ENCODE assay signal across 13 mouse cellular contexts in genomic region chr11:34344310-34344709, GRCm38 (mm10). TPM values are rescaled to one million over a fixed set of nuclear protein-coding genes. Genes with fewer than 3 reads are reported as not detected.
DNase-seq lines count a peak whose midpoint lies in the region; ATAC-seq and TF ChIP-seq lines count a peak whose summit lies in the region.
"Had no signal": no experiment of that assay in that cellular context is flagged by ENCODE, and none has a peak within 500 bp of the region (broad histone marks: within the 10 kb centered on the region; RNA-seq: fewer than 3 reads in every experiment).

No protein-coding gene starts in this region.

- H3K36me3 ChIP-seq in heart, embryonic 10.5 days, result no peaks in the 10 kb centered on the region
- H3K36me3 ChIP-seq in midbrain, embryonic 13.5 days, result no peaks in the 10 kb centered on the region
- no peaks in the 10 kb centered on the region for H3K36me3 ChIP-seq in midbrain, embryonic 11.5 days (ENCODE audit: control insufficient read depth, insufficient read depth, low read length)
- no peaks in the 10 kb centered on the region for H3K36me3 ChIP-seq in embryonic facial prominence, embryonic 14.5 days (ENCODE audit: control insufficient read depth, insufficient read depth, low read length)
- no peaks in the 10 kb centered on the region for H3K36me3 ChIP-seq in midbrain, postnatal 0 days (ENCODE audit: insufficient read depth, low read length)
- no peaks in the 10 kb centered on the region for H3K36me3 ChIP-seq in liver, postnatal 0 days (replicated peaks; ENCODE audit: insufficient read depth, low read length)
- H3K36me3 ChIP-seq: intestine, embryonic 15.5 days; liver, embryonic 15.5 days had no signal

- no peaks in the 10 kb centered on the region for H3K9me3 ChIP-seq in heart, embryonic 10.5 days
- H3K9me3 ChIP-seq in midbrain, embryonic 13.5 days, result no peaks in the 10 kb centered on the region
- no peaks in the 10 kb centered on the region for H3K9me3 ChIP-seq in midbrain, embryonic 11.5 days (ENCODE audit: control insufficient read depth, low read length)
- no peaks in the 10 kb centered on the region for H3K9me3 ChIP-seq in embryonic facial prominence, embryonic 14.5 days (ENCODE audit: control insufficient read depth, low read length)
- H3K9me3 ChIP-seq in midbrain, postnatal 0 days (ENCODE audit: low read length), result no peaks in the 10 kb centered on the region
- H3K9me3 ChIP-seq in liver, postnatal 0 days (ENCODE audit: low read length), result no peaks in the 10 kb centered on the region
- H3K9me3 ChIP-seq: intestine, embryonic 15.5 days; liver, embryonic 15.5 days had no signal

- WGBS in heart, embryonic 10.5 days, result 56% methylated on average over 5 of the region's 5 CpGs
- 56% methylated on average over 5 of the region's 5 CpGs for WGBS in midbrain, embryonic 13.5 days
- 75% methylated on average over 5 of the region's 5 CpGs for WGBS in midbrain, embryonic 11.5 days
- 24% methylated on average over 5 of the region's 5 CpGs for WGBS in embryonic facial prominence, embryonic 14.5 days
- WGBS in midbrain, postnatal 0 days, result 31% methylated on average over 5 of the region's 5 CpGs
- 77% methylated on average over 5 of the region's 5 CpGs for WGBS in liver, postnatal 0 days (ENCODE audit: insufficient replicate concordance)

- no peak for TF ChIP-seq CTCF in midbrain, postnatal 0 days (IDR thresholded peaks at IDR 0.05)
- TF ChIP-seq CTCF in liver, postnatal 0 days (IDR thresholded peaks at IDR 0.05; ENCODE audit: low read depth), result no peak

- intact Hi-C loops in heart, postnatal 36 days (cut with DNase I), result no loop called here

- TF ChIP-seq EP300 in liver, postnatal 0 days (IDR thresholded peaks at IDR 0.05; ENCODE audit: low read depth), result no peak

- H3K4me2 ChIP-seq in midbrain, embryonic 13.5 days (replicated peaks), result no peak overlapping the region
- H3K4me2 ChIP-seq in midbrain, embryonic 11.5 days, result no peak overlapping the region
- no peak overlapping the region for H3K4me2 ChIP-seq in embryonic facial prominence, embryonic 14.5 days (ENCODE audit: low read depth, low read length)
- H3K4me2 ChIP-seq in midbrain, postnatal 0 days (ENCODE audit: low read depth, low read length, poor library complexity, severe bottlenecking), result no peak overlapping the region
- H3K4me2 ChIP-seq in liver, postnatal 0 days (ENCODE audit: low read depth, low read length), result no peak overlapping the region
- H3K4me2 ChIP-seq: intestine, embryonic 15.5 days; liver, embryonic 15.5 days had no signal

- H3K27me3 ChIP-seq in heart, embryonic 10.5 days (ENCODE audit: insufficient read depth, poor library complexity, severe bottlenecking), result no peaks in the 10 kb centered on the region
- no peaks in the 10 kb centered on the region for H3K27me3 ChIP-seq in midbrain, embryonic 13.5 days
- H3K27me3 ChIP-seq in midbrain, embryonic 11.5 days (ENCODE audit: control insufficient read depth, insufficient read depth, low read length), result no peaks in the 10 kb centered on the region
- no peaks in the 10 kb centered on the region for H3K27me3 ChIP-seq in embryonic facial prominence, embryonic 14.5 days (replicated peaks; ENCODE audit: control insufficient read depth, insufficient read depth, low read length)
- no peaks in the 10 kb centered on the region for H3K27me3 ChIP-seq in midbrain, postnatal 0 days (ENCODE audit: insufficient read depth, low read length)
- no peaks in the 10 kb centered on the region for H3K27me3 ChIP-seq in liver, postnatal 0 days (ENCODE audit: insufficient read depth, low read length)
- H3K27me3 ChIP-seq: intestine, embryonic 15.5 days; liver, embryonic 15.5 days had no signal

- H3K9ac ChIP-seq in midbrain, embryonic 13.5 days (replicated peaks), result no peak overlapping the region
- H3K9ac ChIP-seq in midbrain, embryonic 11.5 days (ENCODE audit: low read length), result no peak overlapping the region
- H3K9ac ChIP-seq in embryonic facial prominence, embryonic 14.5 days (ENCODE audit: low read depth, low read length), result no peak overlapping the region
- H3K9ac ChIP-seq in midbrain, postnatal 0 days (replicated peaks; ENCODE audit: low read length, poor library complexity, severe bottlenecking), result no peak overlapping the region
- no peak overlapping the region for H3K9ac ChIP-seq in liver, postnatal 0 days (replicated peaks)
- H3K9ac ChIP-seq: intestine, embryonic 15.5 days; liver, embryonic 15.5 days had no signal

- peak overlapping the region; percentile 72 for H3K27ac ChIP-seq in heart, embryonic 10.5 days
- peak overlapping the region; percentile 45 for H3K27ac ChIP-seq in midbrain, embryonic 13.5 days
- H3K27ac ChIP-seq in midbrain, embryonic 11.5 days (ENCODE audit: low read depth, low read length), result no peak overlapping the region
- H3K27ac ChIP-seq in embryonic facial prominence, embryonic 14.5 days (replicated peaks; ENCODE audit: low read depth, low read length), result no peak overlapping the region
- H3K27ac ChIP-seq in midbrain, postnatal 0 days (ENCODE audit: low read depth, low read length), result no peak overlapping the region; the same call in 1 of the 2 replicates
- no peak overlapping the region for H3K27ac ChIP-seq in liver, postnatal 0 days (ENCODE audit: low read depth)
- H3K27ac ChIP-seq: intestine, embryonic 15.5 days; liver, embryonic 15.5 days had no signal

- peak; percentile 78 for ATAC-seq in midbrain, embryonic 13.5 days
- no peak for ATAC-seq in midbrain, embryonic 11.5 days (ENCODE audit: low FRiP score)
- peak; percentile 23; the same call in 1 of the 2 replicates for ATAC-seq in embryonic facial prominence, embryonic 14.5 days (ENCODE audit: low read depth)
- peak; percentile 45; the same call in 1 of the 2 replicates for ATAC-seq in midbrain, postnatal 0 days (ENCODE audit: low FRiP score)
- no peak for ATAC-seq in liver, postnatal 0 days
- ATAC-seq: intestine, embryonic 15.5 days had no signal

- DNase-seq in heart, embryonic 10.5 days (ENCODE audit: low spot score), result no peak
- no peak for DNase-seq in heart, postnatal 36 days
- no peak for DNase-seq in midbrain, embryonic 11.5 days (ENCODE audit: low spot score, missing footprints)
- peak; percentile 42 for DNase-seq in embryonic facial prominence, embryonic 14.5 days (ENCODE audit: low spot score)
- no peak for DNase-seq in midbrain, postnatal 0 days (ENCODE audit: low spot score)
- DNase-seq in liver, postnatal 0 days, result no peak
- DNase-seq in thymus, postnatal 36 days, result no peak
- DNase-seq: gastrocnemius, postnatal 10 days; right cerebral cortex, adult 18-20 months; thymus, postnatal 4 days had no signal

- H3K4me1 ChIP-seq in heart, embryonic 10.5 days, result peaks cover 36% of the 10 kb centered on the region
- peaks cover 32% of the 10 kb centered on the region for H3K4me1 ChIP-seq in midbrain, embryonic 13.5 days (replicated peaks)
- H3K4me1 ChIP-seq in midbrain, embryonic 11.5 days (ENCODE audit: control insufficient read depth, insufficient read depth, low read length), result no peaks in the 10 kb centered on the region
- peaks cover 23% of the 10 kb centered on the region for H3K4me1 ChIP-seq in embryonic facial prominence, embryonic 14.5 days (ENCODE audit: control insufficient read depth, insufficient read depth, low read length)
- peaks cover 12% of the 10 kb centered on the region for H3K4me1 ChIP-seq in midbrain, postnatal 0 days (ENCODE audit: insufficient read depth, low read length)
- H3K4me1 ChIP-seq in liver, postnatal 0 days (ENCODE audit: insufficient read depth), result no peaks in the 10 kb centered on the region
- H3K4me1 ChIP-seq: intestine, embryonic 15.5 days; liver, embryonic 15.5 days had no signal

- H3K4me3 ChIP-seq in heart, embryonic 10.5 days, result no peak overlapping the region
- no peak overlapping the region for H3K4me3 ChIP-seq in midbrain, embryonic 13.5 days (replicated peaks)
- H3K4me3 ChIP-seq in midbrain, embryonic 11.5 days (ENCODE audit: low read depth, low read length), result no peak overlapping the region
- H3K4me3 ChIP-seq in embryonic facial prominence, embryonic 14.5 days (ENCODE audit: low read depth, low read length), result no peak overlapping the region
- no peak overlapping the region for H3K4me3 ChIP-seq in midbrain, postnatal 0 days (ENCODE audit: low read depth, low read length)
- no peak overlapping the region for H3K4me3 ChIP-seq in liver, postnatal 0 days (ENCODE audit: low read depth, low read length)
- H3K4me3 ChIP-seq: intestine, embryonic 15.5 days; liver, embryonic 15.5 days had no signal

RNA-seq across cellular contexts. Expression of gene Fam196b, which starts 29.7 kb away (rescaled TPM):
- polyA plus RNA-seq in heart, embryonic 10.5 days (2016; fragmentation: Nextera tagmentation; extraction: Ambion mirVana), result 0.84 and 0.90 TPM in 2 replicates
- not detected for total RNA-seq in heart, postnatal 36 days (2021)
- 3.2 and 3.4 TPM in 2 replicates for polyA plus RNA-seq in midbrain, embryonic 13.5 days (2015; fragmentation: Nextera tagmentation; extraction: Ambion mirVana)
- polyA plus RNA-seq in midbrain, embryonic 11.5 days (2014; fragmentation: Nextera tagmentation; extraction: Ambion mirVana), result 0.72 and 0.79 TPM in 2 replicates
- 0.46 and 0.90 TPM in 2 replicates for polyA plus RNA-seq in embryonic facial prominence, embryonic 14.5 days (2014; fragmentation: Nextera tagmentation; extraction: Ambion mirVana)
- 9.2 and 10.1 TPM in 2 replicates for total RNA-seq in midbrain, postnatal 0 days (2014; rRNA removed)
- polyA plus RNA-seq in midbrain, postnatal 0 days (2015; fragmentation: Nextera tagmentation; extraction: Ambion mirVana), result 3.2 and 3.4 TPM in 2 replicates
- 0.11 and 0.13 TPM in 2 replicates for polyA plus RNA-seq in liver, postnatal 0 days (2015; fragmentation: Nextera tagmentation; extraction: Ambion mirVana)

Comparison
In these comparisons a context has a peak if more than half of its experiments do, and no peak if none do; other contexts are left out.
1. H3K27ac ChIP-seq: peak in heart, embryonic 10.5 days (single experiment) and midbrain, embryonic 13.5 days (single experiment); none in midbrain, embryonic 11.5 days (single experiment), embryonic facial prominence, embryonic 14.5 days (single experiment), midbrain, postnatal 0 days (single experiment) and liver, postnatal 0 days (single experiment).
2. ATAC-seq: peak in midbrain, embryonic 13.5 days (single experiment), embryonic facial prominence, embryonic 14.5 days (single experiment) and midbrain, postnatal 0 days (single experiment); none in midbrain, embryonic 11.5 days (single experiment) and liver, postnatal 0 days (single experiment).